Mouse (Mus musculus) C2C12 (cell line): ENCODE data around the gene Atp11c.

ENCODE experiments used
- CTCF ChIP-seq: IDR thresholded peaks from one replicate; pipeline ENCODE4 v1.5.1; 2011; ENCODE audit not compliant: control insufficient read depth, insufficient read depth, insufficient read length
- MAX ChIP-seq: IDR thresholded peaks from one replicate; pipeline ENCODE4 v1.6.1; 2011; ENCODE audit warnings: mild to moderate bottlenecking, control low read depth
- MYOD1 ChIP-seq: IDR thresholded peaks from one replicate; pipeline ENCODE4 v1.6.1; 2011; ENCODE audit warnings: low read depth; ENCODE audit not compliant: control insufficient read depth, insufficient read length
- MYOG ChIP-seq: IDR thresholded peaks from one replicate; pipeline ENCODE4 v1.6.1; 2011; ENCODE audit not compliant: control insufficient read depth, insufficient read length; ENCODE audit errors: extremely low read depth
- USF1 ChIP-seq: IDR thresholded peaks from one replicate; pipeline ENCODE4 v1.6.1; 2011; ENCODE audit warnings: low read depth, mild to moderate bottlenecking, control low read depth, moderate library complexity

GRCm38 (mm10) chrX:60386852-60387251, 205.6 kb downstream of the Atp11c start:
- TF ChIP-seq MAX (no peak), CTCF (no peak), USF1 (no peak), MYOD1 (no peak), MYOG (no peak)
